Mouse (Mus musculus): ENCODE results near the gene Ino80. TPM values are rescaled to one million over a fixed set of nuclear protein-coding genes. Genes with fewer than 3 reads are reported as not detected.
A peak's percentile ranks its signal among the peaks of the same experiment; 100 is the strongest.

Gene Ino80
- polyA plus RNA-seq, 1 experiment, result 4.6 TPM

DNA sequence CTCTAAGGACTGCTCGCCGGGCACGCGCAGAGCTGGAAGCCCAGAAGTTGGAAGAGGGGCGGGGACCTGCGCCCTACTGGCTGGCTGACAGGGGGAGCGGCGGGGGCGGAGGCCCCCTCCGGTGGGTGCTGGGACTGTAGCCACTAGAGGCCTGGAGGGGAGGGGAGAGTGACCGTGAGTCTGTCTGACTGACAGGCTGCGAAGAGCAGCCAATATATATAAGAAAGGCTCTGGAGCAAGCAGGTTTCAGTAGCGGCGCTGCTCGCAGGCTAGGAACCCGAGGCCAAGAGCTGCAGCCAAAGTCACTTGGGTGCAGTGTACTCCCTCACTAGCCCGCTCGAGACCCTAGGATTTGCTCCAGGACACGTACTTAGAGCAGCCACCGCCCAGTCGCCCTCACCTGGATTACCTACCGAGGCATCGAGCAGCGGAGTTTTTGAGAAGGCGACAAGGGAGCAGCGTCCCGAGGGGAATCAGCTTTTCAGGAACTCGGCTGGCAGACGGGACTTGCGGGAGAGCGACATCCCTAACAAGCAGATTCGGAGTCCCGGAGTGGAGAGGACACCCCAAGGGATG, 151.8 kb downstream of the Ino80 start, which contains the start of gene Dll4:
TSS of gene Dll4 (plus strand) at position 217 of the 576 bp plus-strand sequence.
- Histone ChIP-seq H3K4me1 (ENCODE audit: control insufficient read depth, insufficient read depth, insufficient read length, low read length) (peaks cover 26% of the 10 kb centered on the region), H3K27me3 (ENCODE audit: control insufficient read depth, insufficient read depth, low read length) (peaks cover 6% of the 10 kb centered on the region)
- no peak for TF ChIP-seq CTCF (IDR thresholded peaks at IDR 0.05; ENCODE audit: extremely low read depth, insufficient read length, insufficient replicate concordance, low read depth, low read length)
- TF ChIP-seq POLR2A (IDR thresholded peaks at IDR 0.05; ENCODE audit: low read depth, low read length), result peak; percentile 89

DNA sequence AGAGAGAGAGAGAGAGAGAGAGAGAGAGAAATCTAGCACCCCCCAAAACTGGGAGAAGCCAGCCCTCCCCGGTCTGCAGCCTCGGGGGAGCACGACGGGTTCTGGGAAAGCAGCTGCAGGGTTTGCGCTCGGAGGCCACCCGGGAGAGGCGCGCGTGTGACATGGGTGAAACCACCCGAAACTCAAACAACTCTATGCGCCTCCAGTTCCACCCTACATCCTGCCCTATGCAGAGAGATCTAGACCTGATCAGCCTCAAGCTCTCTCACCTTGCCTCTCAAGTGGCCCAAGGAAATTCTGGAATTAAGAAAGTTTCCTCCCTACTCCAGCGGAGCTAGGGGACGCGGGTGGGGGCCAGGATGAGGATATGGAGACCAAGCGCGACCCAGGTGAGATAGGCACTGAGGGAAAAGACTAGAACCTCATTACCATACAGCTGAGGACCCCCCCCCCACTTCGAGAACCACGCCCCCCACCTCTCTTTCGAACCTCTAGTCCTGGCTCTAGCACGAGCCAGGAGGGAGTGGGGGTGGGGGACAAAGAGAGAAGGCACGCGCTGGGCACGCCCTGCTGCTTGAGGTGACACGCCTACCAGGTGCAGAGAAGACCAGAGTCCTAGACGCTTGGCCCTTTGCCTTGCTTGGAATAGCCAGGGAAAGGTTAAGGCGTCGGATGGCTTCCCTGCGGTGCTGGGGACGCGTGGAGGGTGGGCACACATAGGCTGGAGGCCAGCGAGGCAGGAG, 152.7 kb downstream of the Ino80 start:
- Histone ChIP-seq H3K36me3 (ENCODE audit: control insufficient read depth, insufficient read depth, low read length) (no peaks in the 10 kb centered on the region), H3K27ac (ENCODE audit: insufficient read depth, low read depth, low read length) (peak overlapping the region; percentile 33), H3K4me1 (ENCODE audit: control insufficient read depth, insufficient read depth, insufficient read length, low read length) (peaks cover 28% of the 10 kb centered on the region), H3K27me3 (ENCODE audit: control insufficient read depth, insufficient read depth, low read length) (peaks cover 6% of the 10 kb centered on the region), H3K4me3 (ENCODE audit: low read depth, low read length) (peak overlapping the region; percentile 64)
- WGBS, result under 1% methylated on average over 32 of the region's 32 CpGs
- TF ChIP-seq CTCF (IDR thresholded peaks at IDR 0.05; ENCODE audit: extremely low read depth, insufficient read length, insufficient replicate concordance, low read depth, low read length) (no peak), POLR2A (IDR thresholded peaks at IDR 0.05; ENCODE audit: low read depth, low read length) (no peak)

More for the DNA sequence above, 151.8 kb downstream of the Ino80 start, which contains the start of gene Dll4:
- peak within 1 kb of the TSS; percentile 33 for H3K27ac ChIP-seq (ENCODE audit: insufficient read depth, low read depth, low read length)
- H3K4me3 ChIP-seq (ENCODE audit: low read depth, low read length), result peak within 1 kb of the TSS; percentile 64
- under 1% methylated on average over 33 of the region's 33 CpGs for WGBS
- H3K36me3 ChIP-seq (ENCODE audit: control insufficient read depth, insufficient read depth, low read length), result peaks cover 3% of the 10 kb centered on the region

DNA sequence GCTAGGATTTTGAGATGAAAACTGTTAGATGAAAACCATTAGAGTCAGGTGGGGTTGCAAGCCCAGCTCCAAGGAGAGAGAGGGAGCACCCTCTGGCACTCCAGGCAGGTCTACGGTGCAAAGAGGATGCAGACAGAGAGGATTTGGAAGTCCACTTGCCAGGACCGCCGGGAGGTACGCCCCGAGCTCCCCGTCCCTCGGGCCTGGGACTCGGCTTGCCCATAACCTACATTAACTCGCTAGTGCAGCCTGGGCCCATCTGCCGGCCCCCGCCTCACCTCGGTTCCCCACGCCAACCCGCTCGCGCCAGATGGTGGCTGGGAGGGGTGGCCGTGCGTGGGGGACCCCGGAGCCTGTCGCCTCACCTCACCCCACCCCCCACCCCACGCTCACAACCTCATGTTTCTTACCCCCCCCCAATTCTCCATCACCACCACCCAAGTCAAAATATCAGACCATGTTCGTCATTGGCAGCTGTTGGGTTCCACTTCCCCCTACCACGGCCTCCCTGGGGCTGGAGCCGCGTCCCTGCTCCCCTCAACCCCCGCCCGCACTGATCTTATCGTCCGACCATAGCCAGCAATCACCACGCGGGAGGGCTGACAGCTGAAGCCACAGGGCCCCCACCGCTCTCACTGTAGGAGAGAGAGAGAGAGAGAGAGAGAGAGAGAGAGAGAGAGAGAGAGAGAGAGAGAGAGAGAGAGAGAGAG, 153.5 kb downstream of the Ino80 start:
- peaks cover 6% of the 10 kb centered on the region for H3K27me3 ChIP-seq (ENCODE audit: control insufficient read depth, insufficient read depth, low read length)
- peaks cover 35% of the 10 kb centered on the region for H3K4me1 ChIP-seq (ENCODE audit: control insufficient read depth, insufficient read depth, insufficient read length, low read length)
- H3K36me3 ChIP-seq (ENCODE audit: control insufficient read depth, insufficient read depth, low read length), result no peaks in the 10 kb centered on the region
- peak overlapping the region; percentile 64 for H3K4me3 ChIP-seq (ENCODE audit: low read depth, low read length)
- TF ChIP-seq CTCF (IDR thresholded peaks at IDR 0.05; ENCODE audit: extremely low read depth, insufficient read length, insufficient replicate concordance, low read depth, low read length), result no peak
- TF ChIP-seq POLR2A (IDR thresholded peaks at IDR 0.05; ENCODE audit: low read depth, low read length), result no peak
- 49% methylated on average over 32 of the region's 32 CpGs for WGBS
- no peak overlapping the region for H3K27ac ChIP-seq (ENCODE audit: insufficient read depth, low read depth, low read length)

Other genes starting within 250 kb of the Ino80 start
- gene Ppp1r14d, start 247.8 kb downstream of the Ino80 start, polyA plus RNA-seq (2012; rRNA removed), result 124 and 296 TPM in 2 replicates
- gene Spint1, start 240.3 kb downstream of the Ino80 start, polyA plus RNA-seq (2012; rRNA removed), result 139 and 367 TPM in 2 replicates
- gene Rhov, start 206.4 kb downstream of the Ino80 start, polyA plus RNA-seq (2012; rRNA removed), result 2.1 and 3.0 TPM in 2 replicates
- 11.3 and 22.9 TPM in 2 replicates for gene Vps18, start 188.9 kb downstream of the Ino80 start, polyA plus RNA-seq (2012; rRNA removed)
- gene Dll4, start 151.9 kb downstream of the Ino80 start, polyA plus RNA-seq (2012; rRNA removed), result 9.8 and 22.1 TPM in 2 replicates
- 5.8 and 6.9 TPM in 2 replicates for gene Chac1, start 126.5 kb downstream of the Ino80 start, polyA plus RNA-seq (2012; rRNA removed)
- 0.09 and 0.10 TPM in 2 replicates for gene Exd1, start 69.9 kb upstream of the Ino80 start, polyA plus RNA-seq (2012; rRNA removed)
- 58.2 and 102 TPM in 2 replicates for gene Chp1, start 70.0 kb upstream of the Ino80 start, polyA plus RNA-seq (2012; rRNA removed)
- gene Nusap1, start 140.6 kb upstream of the Ino80 start, polyA plus RNA-seq (2012; rRNA removed), result 0.23 and 0.75 TPM in 2 replicates
- 3.7 and 4.4 TPM in 2 replicates for gene Oip5, start 140.8 kb upstream of the Ino80 start, polyA plus RNA-seq (2012; rRNA removed)
- 0.53 and 1.4 TPM in 2 replicates for gene Ndufaf1, start 185.1 kb upstream of the Ino80 start, polyA plus RNA-seq (2012; rRNA removed)
- 1.8 and 3.8 TPM in 2 replicates for gene Rtf1, start 197.4 kb upstream of the Ino80 start, polyA plus RNA-seq (2012; rRNA removed)

Data from small intestine, adult 2 months (tissue).